Mouse (Mus musculus) left cerebral cortex, postnatal 4 days (tissue): ENCODE measurements at regions not wholly inside any gene's neighbourhood (a gene's known extent, or its start where the extent isn't known, plus 50 kb on each side); places are given as distances from the start of the nearest gene placed in this dataset.

ENCODE experiments used
- DNase-seq: peaks from one replicate; pipeline ENCODE4 v3.0.0-alpha.2; 2022
- intact Hi-C: fragments of 180-260 bp; cut with DNase I; formaldehyde crosslinking; loops from one replicate; pipeline ENCODE4 v1.15.1; 2025

DNA sequence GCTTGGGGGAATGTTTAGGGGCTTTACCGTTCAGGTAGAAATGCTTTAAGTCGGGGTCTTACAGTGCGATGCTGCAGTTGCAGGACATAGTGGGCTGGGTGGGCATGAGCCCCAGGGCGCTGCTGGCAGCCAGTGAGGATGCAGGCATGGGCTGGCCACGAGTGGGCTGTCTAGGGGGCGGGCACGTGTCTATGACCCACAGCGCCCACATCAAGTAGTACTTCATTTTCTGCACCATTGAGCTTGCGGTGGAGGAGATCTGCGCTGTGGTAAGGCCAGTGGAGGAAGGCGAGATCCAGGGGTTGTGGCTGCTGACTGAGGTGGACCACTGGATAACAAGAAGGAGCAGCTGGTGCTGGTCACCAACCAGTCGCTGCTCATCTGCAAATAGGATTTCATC, 52.4 kb upstream of the Olfr291 start:
- intact Hi-C loops = no loop called here
- DNase-seq = no peak

DNA sequence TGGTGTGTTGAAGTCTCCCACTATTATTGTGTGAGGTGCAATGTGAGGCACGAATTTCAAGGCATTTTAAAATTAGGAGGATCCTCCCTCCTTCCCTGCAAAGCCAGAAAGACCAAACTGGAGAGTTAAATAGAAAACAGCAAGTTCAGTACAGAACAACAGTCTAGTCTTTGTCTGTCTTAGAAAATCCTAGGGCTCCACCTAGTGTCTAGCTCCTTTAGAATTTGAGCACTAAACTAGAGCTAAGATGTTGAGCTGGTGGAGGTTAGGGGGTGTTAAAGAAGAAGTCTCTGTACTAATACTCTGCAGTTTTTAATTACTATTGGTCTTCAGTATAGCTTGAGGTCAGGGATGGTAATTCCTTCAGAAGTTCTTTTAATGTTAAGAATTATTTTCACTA, 58.7 kb upstream of the Olfr291 start:
- intact Hi-C loops = loop anchor here (2.0 kb wide), 1 partner anchor 200 kb away; no protein-coding TSS in a partner anchor
- no peak for DNase-seq

DNA sequence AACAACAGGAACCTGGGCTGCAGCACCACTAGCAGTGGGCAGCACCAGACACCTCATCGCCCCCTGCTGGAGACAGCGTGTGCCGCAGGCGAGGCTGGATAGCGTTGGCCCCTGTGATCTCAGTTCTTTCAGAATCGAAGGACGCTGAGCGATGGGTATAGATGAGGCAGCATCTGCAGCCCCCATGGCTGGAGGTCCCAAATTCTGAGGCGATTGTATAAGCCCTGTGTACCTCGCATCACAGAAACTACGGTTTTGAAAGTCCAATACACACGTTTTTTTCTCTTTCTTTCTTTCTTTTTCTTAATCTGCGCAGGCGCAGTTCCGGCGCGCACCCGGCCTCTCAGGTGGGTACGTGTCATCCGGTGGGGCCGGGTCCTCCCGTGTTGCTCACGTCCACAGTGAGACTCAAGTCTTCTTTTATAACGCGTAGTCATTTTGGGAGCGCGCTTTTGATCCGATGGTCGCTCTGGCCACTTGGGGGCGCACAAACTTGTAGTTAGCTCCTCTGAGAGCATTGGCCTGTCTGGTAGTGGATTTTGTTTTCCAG, 74.0 kb upstream of the Olfr291 start:
- intact Hi-C loops = no loop called here
- peak; percentile 93 for DNase-seq

DNA sequence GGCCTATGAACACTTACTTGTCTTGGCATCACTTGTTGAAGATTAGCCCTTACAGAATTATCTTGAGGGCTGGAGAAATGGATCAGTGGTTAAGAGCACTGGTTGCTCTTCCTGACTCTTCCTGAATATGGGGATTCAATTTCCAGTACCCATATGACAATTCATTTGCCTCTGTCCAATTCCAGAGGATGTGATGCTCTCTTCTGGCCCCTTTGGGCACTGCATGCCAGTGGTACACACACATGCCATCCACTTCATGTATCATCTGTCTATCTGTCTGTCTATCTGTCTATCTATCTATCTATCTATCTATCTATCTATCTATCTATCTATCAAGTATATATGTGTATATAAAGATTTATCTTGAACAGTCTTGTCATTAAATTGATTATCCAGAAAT, 75.7 kb upstream of the Olfr291 start:
- intact Hi-C loops = no loop called here
- no peak for DNase-seq

DNA sequence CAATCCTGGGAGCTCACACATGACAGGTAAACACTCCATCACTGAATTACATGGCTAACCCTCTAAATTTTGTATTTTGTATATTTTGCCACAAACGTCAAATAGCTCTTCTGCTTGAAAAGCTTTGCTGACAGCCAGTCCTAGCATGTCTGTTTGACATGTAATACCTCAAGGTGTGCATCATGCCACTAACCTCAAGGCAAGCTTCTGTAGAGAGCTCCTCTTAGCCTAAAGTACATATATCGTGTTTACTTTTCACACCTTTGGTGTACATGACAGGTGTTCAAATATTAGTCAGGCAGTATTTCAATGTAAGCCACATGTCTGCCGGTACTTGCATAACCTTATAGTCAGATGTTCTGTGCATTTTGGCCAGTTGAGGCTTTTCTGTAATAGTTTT, 66.5 kb upstream of the Zfand6 start:
- DNase-seq = no peak
- intact Hi-C loops = no loop called here

DNA sequence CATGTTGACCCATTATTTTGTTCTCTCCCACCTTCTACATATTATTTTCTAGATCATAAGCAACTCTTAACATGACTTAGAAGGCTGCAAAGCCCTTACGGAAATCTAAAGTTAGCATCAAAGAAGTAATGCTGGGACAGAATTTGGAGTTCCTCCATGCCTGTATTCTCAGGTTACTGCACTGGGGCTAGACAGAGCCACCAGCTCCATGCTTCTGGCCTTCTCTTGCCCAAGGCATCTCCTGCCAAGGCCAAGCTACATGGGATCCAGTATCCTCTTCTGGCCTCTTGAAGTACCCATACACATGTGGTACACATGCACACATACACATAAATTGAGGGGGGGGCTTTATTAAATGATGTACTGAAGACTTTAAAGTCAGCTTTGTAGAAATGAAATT, 63.6 kb upstream of the Zfand6 start:
- DNase-seq = no peak

DNA sequence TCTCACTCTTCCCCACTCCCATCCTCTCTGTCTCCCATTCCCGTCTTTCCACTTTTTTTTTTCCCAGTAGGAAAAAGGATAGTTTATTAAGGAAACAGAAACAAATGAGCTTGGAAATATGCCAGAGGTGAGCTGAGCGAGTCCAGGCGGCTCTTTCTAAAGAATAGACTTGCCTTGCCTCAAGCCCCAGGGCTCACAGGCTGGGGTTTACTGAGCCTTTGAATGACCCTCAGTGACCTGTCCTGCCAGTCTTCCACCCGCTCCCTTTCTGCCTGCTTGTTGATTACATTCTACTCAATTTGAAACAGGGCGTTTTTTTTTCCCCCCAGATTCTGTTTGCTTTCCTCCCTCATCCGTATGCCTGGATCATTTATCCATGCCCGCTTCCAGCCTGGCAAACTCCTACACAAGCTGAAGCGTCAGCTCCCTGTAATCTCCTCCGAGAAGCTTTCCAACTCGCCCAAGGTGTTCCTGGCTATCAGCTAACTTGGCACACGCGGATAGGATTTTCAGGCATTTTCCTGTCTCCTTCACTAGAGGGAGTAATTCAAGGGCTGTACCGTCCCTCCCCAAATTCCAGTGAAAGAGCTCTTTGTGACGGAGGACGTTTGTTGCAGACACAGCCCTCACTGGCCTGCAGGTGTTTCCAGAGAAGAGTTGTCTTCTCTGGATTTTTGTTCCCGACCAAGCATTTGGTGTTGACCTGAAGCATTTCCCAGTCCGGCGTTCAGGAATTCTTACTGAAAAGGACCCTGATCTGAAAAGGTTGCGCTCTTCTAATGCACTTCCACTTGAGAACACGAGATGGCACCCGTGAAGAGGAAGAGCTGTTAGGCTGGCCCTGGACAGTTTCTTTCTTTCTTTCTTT, 59.9 kb upstream of the Zfand6 start:
- intact Hi-C loops = no loop called here
- DNase-seq = peak; percentile 65

More for the DNA sequence above, 63.6 kb upstream of the Zfand6 start:
- intact Hi-C loops = no loop called here

DNA sequence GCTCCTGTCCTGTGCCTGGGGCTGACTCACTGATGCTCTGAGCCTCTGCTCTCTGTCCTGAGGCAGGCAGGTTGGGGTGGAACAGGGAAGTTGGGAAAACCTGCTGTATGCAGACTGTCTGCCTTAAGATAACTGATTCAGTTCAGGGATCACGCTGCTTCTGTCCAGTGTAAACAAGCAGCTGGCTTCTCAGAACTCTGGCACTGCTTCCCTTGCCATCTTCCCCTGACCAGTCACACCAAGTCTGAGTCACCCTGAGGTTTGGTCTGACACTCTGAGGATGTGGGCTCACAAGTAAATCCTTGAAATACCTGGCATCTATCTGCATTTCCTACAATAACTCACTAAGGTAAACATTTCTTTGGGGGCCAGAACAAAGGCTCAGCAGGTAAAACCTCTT, 58.1 kb upstream of the Zfand6 start:
- intact Hi-C loops = no loop called here

DNA sequence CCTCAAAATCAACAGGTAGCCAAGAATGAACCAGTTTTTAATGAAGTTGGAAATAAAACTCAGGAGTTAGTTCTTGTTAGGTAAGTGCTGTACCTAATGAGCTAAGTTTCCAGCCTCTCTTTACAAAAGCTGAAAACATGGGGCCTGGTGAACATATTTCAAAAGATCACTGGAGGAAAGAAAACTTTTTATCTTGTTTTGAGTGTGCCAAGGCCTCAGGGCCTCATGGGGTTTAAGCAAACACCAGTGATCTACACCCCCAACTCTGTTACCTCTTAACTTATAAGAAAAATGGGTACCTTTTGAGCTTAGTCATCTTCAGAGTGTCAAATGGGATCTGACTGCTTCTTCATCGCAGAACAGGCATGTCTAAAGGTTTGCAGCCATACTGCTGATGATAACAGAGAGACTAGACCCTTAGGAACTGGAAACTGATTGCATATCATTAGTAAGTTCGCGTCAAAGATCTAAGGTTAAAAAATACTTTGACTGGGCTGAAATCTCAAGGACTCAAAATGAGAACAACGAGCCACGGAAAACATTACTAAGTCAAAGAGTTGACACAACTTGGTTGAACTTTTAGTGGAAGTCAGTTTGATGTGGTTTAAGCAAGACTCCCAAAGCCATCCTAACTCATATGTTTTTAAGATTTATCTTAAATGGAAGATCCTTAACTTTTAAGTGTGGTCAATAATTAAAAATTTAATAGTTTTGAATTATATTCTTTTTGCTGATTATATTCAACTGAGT, 54.7 kb upstream of the Zfand6 start:
- no peak for DNase-seq
- intact Hi-C loops = no loop called here

More for the DNA sequence above, 58.1 kb upstream of the Zfand6 start:
- DNase-seq = no peak

DNA sequence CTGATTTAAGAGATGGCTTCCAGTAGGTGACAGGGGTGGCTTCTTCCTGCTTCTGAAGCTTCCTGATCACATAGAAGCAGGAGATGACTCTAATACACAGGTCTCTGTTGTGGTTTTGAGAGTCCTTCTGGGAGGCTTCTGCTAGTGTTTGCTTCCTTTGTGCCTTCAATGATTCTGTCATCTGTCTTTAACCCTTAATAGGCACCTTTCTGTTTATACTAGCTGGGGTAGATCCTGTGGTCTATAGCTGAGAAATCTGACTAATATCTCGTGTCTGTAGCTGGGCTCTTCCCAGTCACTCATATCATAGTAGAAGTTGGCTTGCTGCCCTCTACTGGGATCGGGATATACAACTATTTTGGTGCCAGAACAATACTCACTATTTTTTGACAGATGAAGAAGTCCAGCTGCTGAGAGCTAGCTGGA, 50.2 kb upstream of the Zfand6 start:
- DNase-seq = peak; percentile 17
- intact Hi-C loops = no loop called here
